ENCODE assay signal across 8 mouse cellular contexts in genomic region chr17:12990567-12991145, GRCm38 (mm10). TPM values are rescaled to one million over a fixed set of nuclear protein-coding genes. Genes with fewer than 3 reads are reported as not detected.
DNase-seq lines count a peak whose midpoint lies in the region; ATAC-seq and TF ChIP-seq lines count a peak whose summit lies in the region.

No protein-coding gene starts in this region.

- H3K4me1 ChIP-seq in heart, embryonic 13.5 days, result peaks cover 23% of the 10 kb centered on the region
- H3K4me1 ChIP-seq in ES-E14 (ENCODE audit: control insufficient read depth in 2 of 2, insufficient read depth in 2 of 2, low read length in 2 of 2, poor library complexity in 1 of 2), result peaks cover 0 to 15% of the 10 kb centered on the region in 2 experiments; a peak in 2 of 4 replicates
- H3K4me1 ChIP-seq in heart, postnatal 0 days (ENCODE audit: control insufficient read depth, insufficient read depth), result peaks cover 12% of the 10 kb centered on the region
- H3K4me1 ChIP-seq in midbrain, embryonic 10.5 days, result peaks cover 18% of the 10 kb centered on the region

- H3K4me2 ChIP-seq in heart, embryonic 13.5 days, result peak overlapping the region; percentile 95
- peak overlapping the region; percentile 82 for H3K4me2 ChIP-seq in heart, postnatal 0 days (ENCODE audit: low read depth, low read length)

- peaks cover 14% of the 10 kb centered on the region for H3K36me3 ChIP-seq in heart, embryonic 13.5 days
- peaks cover 3% of the 10 kb centered on the region for H3K36me3 ChIP-seq in ES-E14 (ENCODE audit: control insufficient read depth, insufficient read depth, low read length, poor library complexity, severe bottlenecking)
- H3K36me3 ChIP-seq in heart, postnatal 0 days (replicated peaks; ENCODE audit: control insufficient read depth, insufficient read depth, low read length), result 0 out of 2 replicates have a peak, but pooled peaks cover 4% of the 10 kb centered on the region
- peaks cover 36% of the 10 kb centered on the region for H3K36me3 ChIP-seq in midbrain, embryonic 10.5 days

- H3K27ac ChIP-seq in heart, embryonic 13.5 days (replicated peaks), result peak overlapping the region; percentile 100
- H3K27ac ChIP-seq in ES-E14 (ENCODE audit: insufficient read depth, low read depth, low read length, poor library complexity, severe bottlenecking), result peak overlapping the region; percentile 98; the same call in 1 of the 2 replicates
- peak overlapping the region; percentile 100 for H3K27ac ChIP-seq in heart, postnatal 0 days (ENCODE audit: low read depth)
- H3K27ac ChIP-seq in midbrain, embryonic 10.5 days (replicated peaks), result peak overlapping the region; percentile 100; the same call in 1 of the 2 replicates

- intact Hi-C loops in heart, postnatal 25 days (cut with DNase I), result loop anchor here (2.0 to 10.0 kb wide), 3 partner anchors 30 to 576 kb away; partner anchors contain the start of genes Acat2 and Mrpl18

- no peak for TF ChIP-seq CTCF in heart, postnatal 0 days (IDR thresholded peaks at IDR 0.05; ENCODE audit: low read depth)

- no peak for ATAC-seq in heart, embryonic 13.5 days (ENCODE audit: extremely low read depth, insufficient number of reproducible peaks, low FRiP score, low TSS enrichment)
- no peak for ATAC-seq in heart, postnatal 0 days (ENCODE audit: insufficient read depth, low read depth)
- no peak for ATAC-seq in cerebellum, adult (ENCODE audit: insufficient number of reproducible peaks, low FRiP score, low TSS enrichment)

- WGBS in heart, embryonic 13.5 days, result 42% methylated on average over 8 of the region's 8 CpGs
- WGBS in heart, postnatal 0 days, result 38% methylated on average over 8 of the region's 8 CpGs
- WGBS in midbrain, embryonic 10.5 days, result 70% methylated on average over 8 of the region's 8 CpGs

- DNase-seq in heart, postnatal 25 days (ENCODE audit: low spot score), result no peak
- DNase-seq in ES-E14 (ENCODE audit: low read depth, low spot score), result no peak
- DNase-seq in heart, postnatal 0 days (ENCODE audit: low spot score), result no peak
- DNase-seq in midbrain, embryonic 10.5 days (ENCODE audit: low spot score), result no peak
- no peak for DNase-seq in spleen, postnatal 36 days (ENCODE audit: low spot score in 2 of 2)
- no peak for DNase-seq in layer of hippocampus, postnatal 14 days (ENCODE audit: low spot score in 2 of 2)

- H3K4me3 ChIP-seq in heart, embryonic 13.5 days, result peak overlapping the region; percentile 99
- peak overlapping the region; percentile 99 to 100 for H3K4me3 ChIP-seq in ES-E14 (ENCODE audit: insufficient read depth in 1 of 2, low read depth in 1 of 2, low read length in 2 of 2, poor library complexity in 1 of 2, severe bottlenecking in 1 of 2)
- H3K4me3 ChIP-seq in heart, postnatal 0 days (ENCODE audit: low read depth, low read length), result peak overlapping the region; percentile 98
- H3K4me3 ChIP-seq in midbrain, embryonic 10.5 days, result peak overlapping the region; percentile 99

- peak overlapping the region; percentile 100 for H3K9ac ChIP-seq in heart, embryonic 13.5 days
- peak overlapping the region; percentile 100; the same call in 1 of the 2 replicates for H3K9ac ChIP-seq in ES-E14 (ENCODE audit: insufficient read depth, low read depth, low read length, poor library complexity, severe bottlenecking)
- H3K9ac ChIP-seq in heart, postnatal 0 days (replicated peaks; ENCODE audit: low read depth, low read length), result peak overlapping the region; percentile 100

- H3K9me3 ChIP-seq in heart, embryonic 13.5 days, result no peaks in the 10 kb centered on the region
- no peaks in the 10 kb centered on the region for H3K9me3 ChIP-seq in ES-E14 (ENCODE audit: control insufficient read depth, insufficient read depth, low read depth, low read length)
- no peaks in the 10 kb centered on the region for H3K9me3 ChIP-seq in heart, postnatal 0 days (replicated peaks; ENCODE audit: control insufficient read depth, low read length)
- H3K9me3 ChIP-seq in midbrain, embryonic 10.5 days (replicated peaks), result peaks cover 5% of the 10 kb centered on the region

- no peak for TF ChIP-seq EP300 in heart, postnatal 0 days (IDR thresholded peaks at IDR 0.05; ENCODE audit: low read depth)

- no peaks in the 10 kb centered on the region for H3K27me3 ChIP-seq in heart, embryonic 13.5 days (replicated peaks)
- H3K27me3 ChIP-seq in heart, postnatal 0 days (ENCODE audit: control insufficient read depth, insufficient read depth, low read length), result no peaks in the 10 kb centered on the region
- no peaks in the 10 kb centered on the region for H3K27me3 ChIP-seq in midbrain, embryonic 10.5 days (ENCODE audit: low read depth, poor library complexity, severe bottlenecking)

- in situ Hi-C loops in ES-E14 (cut with MboI; ENCODE audit: low sequenced_read_pairs in 2 of 2, unreplicated experiment in 2 of 2), result no loop called here

TF ChIP-seq in ES-E14, 5 proteins besides CTCF, POLR2A, EP300 and RAD21:
- TF ChIP-seq CHD2 (IDR thresholded peaks at IDR 0.05; ENCODE audit: low read depth, low read length) (no peak), ZC3H11A (IDR thresholded peaks at IDR 0.05; ENCODE audit: borderline replicate concordance, low read depth, low read length) (no peak), MAFK (IDR thresholded peaks at IDR 0.05; ENCODE audit: insufficient read depth, low read depth, low read length) (no peak), ZNF384 (IDR thresholded peaks at IDR 0.05; ENCODE audit: low read depth, low read length) (no peak), HCFC1 (IDR thresholded peaks at IDR 0.05; ENCODE audit: borderline replicate concordance, insufficient read depth, low read length) (no peak)

RNA-seq across cellular contexts. Expression of gene Wtap, which starts 3.3 kb away (rescaled TPM):
- 80.5 and 87.0 TPM in 2 replicates for polyA plus RNA-seq in heart, embryonic 13.5 days (2015; fragmentation: Nextera tagmentation; extraction: Ambion mirVana)
- total RNA-seq in heart, postnatal 25 days (2021), result 10 to 100 TPM; 31.7 to 35.6 TPM
- total RNA-seq in ES-E14 (2012; rRNA removed), result 83.8 and 85.6 TPM in 2 replicates
- total RNA-seq in heart, postnatal 0 days (2014; rRNA removed; ENCODE audit: low replicate concordance), result 39.6 and 41.4 TPM in 2 replicates
- 71.1 and 72.2 TPM in 2 replicates for polyA plus RNA-seq in heart, postnatal 0 days (2015; fragmentation: Nextera tagmentation; extraction: Ambion mirVana)
- polyA plus RNA-seq in midbrain, embryonic 10.5 days (2016; fragmentation: Nextera tagmentation; extraction: Ambion mirVana), result 132 and 138 TPM in 2 replicates
- 10 to 100 TPM; 53.2 to 54.3 TPM for total RNA-seq in layer of hippocampus, postnatal 14 days (2021)

RNA-seq across cellular contexts. Expression of gene Sod2, which starts 16.0 kb away (rescaled TPM):
- polyA plus RNA-seq in heart, embryonic 13.5 days (2015; fragmentation: Nextera tagmentation; extraction: Ambion mirVana), result 305 and 354 TPM in 2 replicates
- total RNA-seq in heart, postnatal 25 days (2021), result 1,000 to 10,000 TPM; 1,092 to 1,104 TPM
- 161 and 199 TPM in 2 replicates for total RNA-seq in ES-E14 (2012; rRNA removed)
- total RNA-seq in heart, postnatal 0 days (2014; rRNA removed; ENCODE audit: low replicate concordance), result 925 and 977 TPM in 2 replicates
- polyA plus RNA-seq in heart, postnatal 0 days (2015; fragmentation: Nextera tagmentation; extraction: Ambion mirVana), result 951 and 954 TPM in 2 replicates
- polyA plus RNA-seq in midbrain, embryonic 10.5 days (2016; fragmentation: Nextera tagmentation; extraction: Ambion mirVana), result 107 and 110 TPM in 2 replicates
- 100 to 1,000 TPM; 246 to 247 TPM for total RNA-seq in layer of hippocampus, postnatal 14 days (2021)

RNA-seq across cellular contexts. Expression of gene Acat2, which starts 30.1 kb away (rescaled TPM):
- polyA plus RNA-seq in heart, embryonic 13.5 days (2015; fragmentation: Nextera tagmentation; extraction: Ambion mirVana), result 48.9 and 50.9 TPM in 2 replicates
- 1 to 10 TPM; 6.1 to 7.1 TPM for total RNA-seq in heart, postnatal 25 days (2021)
- total RNA-seq in ES-E14 (2012; rRNA removed), result 44.0 and 57.3 TPM in 2 replicates
- total RNA-seq in heart, postnatal 0 days (2014; rRNA removed; ENCODE audit: low replicate concordance), result 14.3 and 16.1 TPM in 2 replicates
- 13.3 and 14.8 TPM in 2 replicates for polyA plus RNA-seq in heart, postnatal 0 days (2015; fragmentation: Nextera tagmentation; extraction: Ambion mirVana)
- polyA plus RNA-seq in midbrain, embryonic 10.5 days (2016; fragmentation: Nextera tagmentation; extraction: Ambion mirVana), result 410 and 455 TPM in 2 replicates
- 10 to 100 TPM; 82.4 to 85.9 TPM for total RNA-seq in layer of hippocampus, postnatal 14 days (2021)

RNA-seq across cellular contexts. Expression of gene Acat3, which starts 50.3 kb away (rescaled TPM):
- polyA plus RNA-seq in heart, embryonic 13.5 days (2015; fragmentation: Nextera tagmentation; extraction: Ambion mirVana), result 0.13 and 0.47 TPM in 2 replicates
- not detected for total RNA-seq in heart, postnatal 25 days (2021)
- 6.4 and 9.1 TPM in 2 replicates for total RNA-seq in ES-E14 (2012; rRNA removed)
- 0.23 TPM in 1 of 2 replicates, not detected in the other for total RNA-seq in heart, postnatal 0 days (2014; rRNA removed; ENCODE audit: low replicate concordance)
- 0.12 TPM in 1 of 2 replicates, not detected in the other for polyA plus RNA-seq in heart, postnatal 0 days (2015; fragmentation: Nextera tagmentation; extraction: Ambion mirVana)
- 1.5 and 1.6 TPM in 2 replicates for polyA plus RNA-seq in midbrain, embryonic 10.5 days (2016; fragmentation: Nextera tagmentation; extraction: Ambion mirVana)
- 1 to 10 TPM; 2.7 to 3.3 TPM for total RNA-seq in layer of hippocampus, postnatal 14 days (2021)
